Mouse (Mus musculus) heart, embryonic 14.5 days (tissue): ENCODE data around the gene Hibch. TPM values are rescaled to one million over a fixed set of nuclear protein-coding genes. Genes with fewer than 3 reads are reported as not detected.

Source experiments
- ATAC-seq: fragments of 200-750 bp; cut with Nextera tagmentation; 2 replicates; pipeline ENCODE4 v1.8.0; 2017; ENCODE audit warnings: low read depth, moderate TSS enrichment; ENCODE audit not compliant: insufficient number of reproducible peaks, insufficient read depth, low FRiP score
- H3K27ac ChIP-seq, 2 experiments: fragments of 200-500 bp in 1 of 2; fragments of 300-500 bp in 1 of 2; sonication (generic) in 1 of 2; replicated peaks in 1 of 2; 2 replicates each; pipeline ENCODE4 v1.5.1; 2012 to 2014; ENCODE audit warnings: low read depth in 2 of 2, low read length in 2 of 2, control low read depth in 1 of 2, mild to moderate bottlenecking in 1 of 2, mixed read lengths in 1 of 2; ENCODE audit not compliant: control insufficient read depth in 1 of 2, insufficient read depth in 1 of 2
- H3K27me3 ChIP-seq: fragments of 300-500 bp; sonication (generic); 2 replicates; pipeline ENCODE4 v1.6.1; 2014; ENCODE audit warnings: mild to moderate bottlenecking, low read length, control low read depth; ENCODE audit not compliant: control insufficient read depth, insufficient read depth
- H3K36me3 ChIP-seq: fragments of 300-500 bp; sonication (generic); 2 replicates; pipeline ENCODE4 v1.6.1; 2014; ENCODE audit warnings: mild to moderate bottlenecking, control low read depth, low read length, mixed read lengths; ENCODE audit not compliant: control insufficient read depth, insufficient read depth
- H3K4me1 ChIP-seq, 2 experiments: fragments of 200-500 bp in 1 of 2; fragments of 300-500 bp in 1 of 2; sonication (generic) in 1 of 2; 2 replicates each; pipeline ENCODE4 v1.6.1; 2012 to 2014; ENCODE audit warnings: low read length in 2 of 2, control low read depth in 1 of 2, mixed read lengths in 1 of 2; ENCODE audit not compliant: control insufficient read depth in 2 of 2, insufficient read depth in 2 of 2
- H3K4me2 ChIP-seq: fragments of 300-500 bp; sonication (generic); 2 replicates; pipeline ENCODE4 v1.6.1; 2014; ENCODE audit warnings: mild to moderate bottlenecking, low read length
- H3K4me3 ChIP-seq, 2 experiments: fragments of 200-500 bp in 1 of 2; fragments of 300-500 bp in 1 of 2; sonication (generic) in 1 of 2; 2 replicates each; pipeline ENCODE4 v1.5.1; 2012 to 2014; ENCODE audit warnings: low read length in 2 of 2, mild to moderate bottlenecking in 2 of 2, control low read depth in 1 of 2, low read depth in 1 of 2, moderate library complexity in 1 of 2; ENCODE audit not compliant: control insufficient read depth in 1 of 2, insufficient read depth in 1 of 2
- H3K9ac ChIP-seq: fragments of 300-500 bp; sonication (generic); 2 replicates; pipeline ENCODE4 v1.6.1; 2014; ENCODE audit warnings: mild to moderate bottlenecking, low read length
- H3K9me3 ChIP-seq: fragments of 300-500 bp; sonication (generic); 2 replicates; pipeline ENCODE4 v1.6.1; 2016; ENCODE audit warnings: low read length, control low read depth; ENCODE audit not compliant: control insufficient read depth
- WGBS: fragments of 180-500 bp; shearing (Covaris S2); extraction: QIAGEN DNeasy Blood & Tissue Kit; methylation state at CpG from one replicate; pipeline ENCODE4 v1.1.7; 2014; 5-methylcytosine and 5-hydroxymethylcytosine counted together
- polyA plus RNA-seq: library from polyadenylated mRNA; unstranded; fragments of >200 nt; fragmentation: Nextera tagmentation; extraction: Ambion mirVana; gene quantifications from 2 replicates; pipeline ENCODE4 v1.2.1, GENCODE M21; 2014

Gene Hibch
- polyA plus RNA-seq = 31.9 and 33.0 TPM in 2 replicates

DNA sequence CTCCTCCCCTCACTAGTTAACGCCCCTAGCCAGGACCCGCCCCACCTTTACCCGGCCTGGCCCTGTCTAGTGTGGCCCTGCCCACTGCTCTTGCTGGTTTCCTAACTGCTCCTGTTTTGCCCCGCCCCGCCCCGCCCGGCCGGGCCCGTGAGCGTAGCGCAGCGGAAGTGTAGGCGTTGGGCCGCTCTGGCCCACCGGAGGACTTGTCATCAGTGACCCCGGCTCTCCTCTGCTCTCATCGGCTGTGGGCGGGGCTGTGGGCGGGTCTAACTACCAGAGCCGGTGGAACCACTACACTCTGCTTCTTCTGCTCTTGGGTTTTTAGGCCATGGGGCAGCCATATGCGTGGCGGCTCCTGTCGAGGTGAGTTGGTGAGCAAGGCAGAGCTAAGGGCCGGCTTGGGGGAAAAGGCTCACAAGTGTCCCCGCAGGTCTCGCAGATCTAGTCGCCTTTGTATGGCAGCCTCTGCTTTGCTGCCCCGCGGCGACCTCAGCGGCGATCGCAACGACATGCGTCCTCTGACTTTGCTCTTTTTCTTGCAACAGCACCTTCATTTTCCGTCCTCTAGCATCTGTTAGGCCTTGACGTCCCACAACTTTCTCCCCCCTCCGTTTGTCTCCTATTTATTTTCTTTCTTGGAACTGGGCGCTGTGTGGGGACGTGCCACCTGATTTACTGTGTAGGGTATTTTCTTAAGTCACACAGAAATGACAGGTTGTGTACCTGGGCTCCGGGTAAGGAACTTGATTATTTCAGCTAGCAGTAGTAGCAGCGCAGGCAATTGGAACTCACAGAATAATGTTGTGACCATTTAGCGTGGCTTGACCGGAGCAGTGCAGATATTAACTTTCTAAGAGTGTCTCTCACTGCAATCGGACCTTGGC, at the start of gene Hibch:
TSS of gene Hibch (plus strand) at position 148 of the 884 bp plus-strand sequence.
- Histone ChIP-seq H3K4me1 (peaks cover 4 to 20% of the 10 kb centered on the region in 2 experiments), H3K36me3 (no peaks in the 10 kb centered on the region), H3K4me3 (peak within 1 kb of the TSS; percentile 62 to 85), H3K27ac (peak within 1 kb of the TSS; percentile 81 to 83), H3K4me2 (peak within 1 kb of the TSS; percentile 80), H3K9ac (peak within 1 kb of the TSS; percentile 87), H3K9me3 (no peaks in the 10 kb centered on the region), H3K27me3 (no peaks in the 10 kb centered on the region)
- peak; percentile 100 for ATAC-seq
- WGBS = 2% methylated on average over 45 of the region's 45 CpGs

DNA sequence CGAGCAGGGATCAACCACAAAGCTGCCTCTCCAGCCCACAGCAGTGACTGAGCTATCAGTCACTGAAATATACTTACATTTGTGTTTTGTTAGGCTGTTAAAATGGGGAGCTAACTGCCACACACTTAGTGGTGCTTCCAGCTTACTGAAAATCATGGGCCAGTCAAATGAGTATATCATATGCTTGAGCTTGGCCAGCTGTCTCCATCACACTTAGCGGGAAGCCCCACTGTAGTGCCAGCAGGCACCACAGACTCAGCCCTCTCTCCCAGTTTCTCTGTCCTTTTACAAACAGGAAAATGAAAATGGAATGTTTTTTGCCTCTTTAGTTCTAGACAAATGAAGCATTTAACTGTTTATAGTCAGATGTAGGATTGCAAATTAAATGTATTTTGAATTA, 48.8 kb upstream of the Hibch start:
- Histone ChIP-seq H3K27me3 (no peaks in the 10 kb centered on the region), H3K4me1 (peaks cover 16 to 31% of the 10 kb centered on the region in 2 experiments)
- WGBS = 83% methylated on average over 2 of the region's 2 CpGs

GRCm38 (mm10) chr1:52799056-52799726, 45.5 kb upstream of the Hibch start:
- peaks cover 16 to 32% of the 10 kb centered on the region in 2 experiments for H3K4me1 ChIP-seq
- H3K9ac ChIP-seq = no peak overlapping the region; the same call in 1 of the 2 replicates
- ATAC-seq = no peak
- H3K4me3 ChIP-seq = 0 out of 4 replicates have a peak overlapping the region, but pooled peaks of 1 of the 2 experiments have one; percentile 6
- H3K27ac ChIP-seq = peak overlapping the region; percentile 72 to 77
- no peaks in the 10 kb centered on the region for H3K27me3 ChIP-seq
- peak overlapping the region; percentile 51 for H3K4me2 ChIP-seq
- H3K36me3 ChIP-seq = peaks cover 14% of the 10 kb centered on the region
- no peaks in the 10 kb centered on the region for H3K9me3 ChIP-seq
- 39% methylated on average over 10 of the region's 10 CpGs for WGBS

More for the DNA sequence above, 48.8 kb upstream of the Hibch start:
- no peak for ATAC-seq
- peaks cover 33% of the 10 kb centered on the region for H3K36me3 ChIP-seq
- no peak overlapping the region for H3K9ac ChIP-seq
- no peak overlapping the region for H3K4me3 ChIP-seq
- H3K9me3 ChIP-seq = no peaks in the 10 kb centered on the region
- H3K4me2 ChIP-seq = no peak overlapping the region
- H3K27ac ChIP-seq = no peak overlapping the region

GRCm38 (mm10) chr1:52799772-52800171, 45.0 kb upstream of the Hibch start:
- Histone ChIP-seq H3K4me1 (peaks cover 16 to 32% of the 10 kb centered on the region in 2 experiments), H3K4me2 (peak overlapping the region; percentile 51), H3K27me3 (no peaks in the 10 kb centered on the region), H3K27ac (peak overlapping the region in 1 of 2 experiments; percentile 77; a peak in 2 of 4 replicates), H3K4me3 (no peak overlapping the region), H3K36me3 (peaks cover 12% of the 10 kb centered on the region; the same call in 1 of the 2 replicates), H3K9ac (no peak overlapping the region; the same call in 1 of the 2 replicates), H3K9me3 (no peaks in the 10 kb centered on the region)
- 17% methylated on average over 5 of the region's 5 CpGs for WGBS
- 0 out of 2 replicates have a peak, but pooled peaks have one; percentile 43 for ATAC-seq

GRCm38 (mm10) chr1:52800340-52800740, 44.4 kb upstream of the Hibch start:
- ATAC-seq = no peak
- Histone ChIP-seq H3K27me3 (no peaks in the 10 kb centered on the region), H3K4me3 (no peak overlapping the region), H3K36me3 (peaks cover 10% of the 10 kb centered on the region; the same call in 1 of the 2 replicates), H3K4me1 (peaks cover 16 to 32% of the 10 kb centered on the region in 2 experiments), H3K9ac (no peak overlapping the region), H3K27ac (no peak overlapping the region), H3K9me3 (no peaks in the 10 kb centered on the region), H3K4me2 (peak overlapping the region; percentile 51; the same call in 1 of the 2 replicates)
- WGBS = 42% methylated on average over 3 of the region's 3 CpGs

- peaks cover 9% of the 10 kb centered on the region; the same call in 1 of the 2 replicates for H3K36me3 ChIP-seq
- no peak overlapping the region for H3K4me2 ChIP-seq
- ATAC-seq = no peak
- no peaks in the 10 kb centered on the region for H3K9me3 ChIP-seq
- 77% methylated on average over 5 of the region's 5 CpGs for WGBS
- no peak overlapping the region for H3K9ac ChIP-seq
- H3K27ac ChIP-seq = no peak overlapping the region
- peaks cover 16 to 32% of the 10 kb centered on the region in 2 experiments for H3K4me1 ChIP-seq
- no peak overlapping the region for H3K4me3 ChIP-seq
- H3K27me3 ChIP-seq = no peaks in the 10 kb centered on the region
Measured at GRCm38 (mm10) chr1:52801651-52802050, 43.1 kb upstream of the Hibch start.

DNA sequence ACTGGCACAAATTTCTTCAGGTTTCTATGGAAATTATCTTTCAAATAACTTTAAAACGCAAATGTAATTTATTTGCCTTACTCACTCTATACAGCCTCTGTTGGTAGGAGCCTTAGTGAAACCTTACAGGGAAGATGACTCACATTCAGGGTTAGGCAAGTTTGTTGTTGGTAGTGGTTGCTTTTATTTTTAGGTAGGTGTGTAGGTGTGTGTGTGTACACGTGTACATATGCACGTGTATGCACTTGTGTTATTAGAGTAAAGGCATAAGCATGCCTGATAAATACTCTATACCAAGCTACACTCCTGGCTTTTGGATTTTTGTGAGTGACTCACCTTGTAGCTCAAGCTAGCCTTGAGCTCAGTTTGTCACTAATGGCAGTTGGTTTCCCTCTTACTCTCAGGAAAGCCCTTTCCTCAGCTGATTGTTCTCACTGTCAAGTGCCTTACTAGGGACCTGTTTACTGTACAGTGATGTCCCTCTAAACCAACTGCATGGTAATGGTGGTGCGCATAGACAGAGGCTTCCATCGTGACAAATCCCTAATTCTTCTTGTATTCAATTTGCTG, 42.2 kb upstream of the Hibch start:
- no peak for ATAC-seq
- WGBS = 89% methylated on average over 5 of the region's 5 CpGs
- no peak overlapping the region for H3K27ac ChIP-seq
- H3K4me3 ChIP-seq = no peak overlapping the region
- H3K9me3 ChIP-seq = no peaks in the 10 kb centered on the region
- peaks cover 10% of the 10 kb centered on the region; the same call in 1 of the 2 replicates for H3K36me3 ChIP-seq
- H3K4me2 ChIP-seq = no peak overlapping the region
- H3K27me3 ChIP-seq = no peaks in the 10 kb centered on the region
- H3K9ac ChIP-seq = no peak overlapping the region
- H3K4me1 ChIP-seq = peaks cover 16 to 32% of the 10 kb centered on the region in 2 experiments
